8 mouse cellular contexts compared by ENCODE assay signal in genomic region chr14:55884166-55884565, GRCm38 (mm10). TPM values are rescaled to one million over a fixed set of nuclear protein-coding genes. Genes with fewer than 3 reads are reported as not detected.
DNase-seq lines count a peak whose midpoint lies in the region; ATAC-seq and TF ChIP-seq lines count a peak whose summit lies in the region.

Gene Cbln3, minus strand, starts transcription at chr14:55884392.

- in situ Hi-C loops in ES-E14 (cut with MboI; ENCODE audit: low sequenced_read_pairs in 2 of 2, unreplicated experiment in 2 of 2), result no loop called here

- H3K27ac ChIP-seq in ES-E14 (ENCODE audit: insufficient read depth, low read depth, low read length, poor library complexity, severe bottlenecking), result peak within 1 kb of the TSS; percentile 79
- H3K27ac ChIP-seq in embryonic facial prominence, embryonic 15.5 days (replicated peaks), result peak within 1 kb of the TSS; percentile 91

- peaks cover 14% of the 10 kb centered on the region; the same call in 1 of the 2 replicates for H3K36me3 ChIP-seq in ES-E14 (ENCODE audit: control insufficient read depth, insufficient read depth, low read length, poor library complexity, severe bottlenecking)
- peaks cover 28% of the 10 kb centered on the region for H3K36me3 ChIP-seq in embryonic facial prominence, embryonic 15.5 days

- no peaks in the 10 kb centered on the region for H3K9me3 ChIP-seq in ES-E14 (ENCODE audit: control insufficient read depth, insufficient read depth, low read depth, low read length)
- H3K9me3 ChIP-seq in embryonic facial prominence, embryonic 15.5 days (replicated peaks), result no peaks in the 10 kb centered on the region

- intact Hi-C loops in heart, postnatal 10 days (cut with DNase I), result no loop called here

- H3K4me1 ChIP-seq in ES-E14 (ENCODE audit: control insufficient read depth in 2 of 2, insufficient read depth in 2 of 2, low read length in 2 of 2, poor library complexity in 1 of 2), result peaks cover 3 to 38% of the 10 kb centered on the region in 2 experiments; a peak in 2 of 4 replicates
- peaks cover 33% of the 10 kb centered on the region for H3K4me1 ChIP-seq in embryonic facial prominence, embryonic 15.5 days

- DNase-seq in ES-E14 (ENCODE audit: low read depth, low spot score), result no peak
- peak; percentile 82 for DNase-seq in adrenal gland, adult 2 months
- peak; percentile 83 to 88 for DNase-seq in heart, postnatal 10 days
- peak; percentile 76 to 83 for DNase-seq in kidney, postnatal 4 days
- DNase-seq in layer of hippocampus, adult 9-11 months, result no peak
- DNase-seq in embryo, embryonic 10 days (ENCODE audit: low spot score), result no peak

- WGBS in embryonic facial prominence, embryonic 15.5 days, result 41% methylated on average over 4 of the region's 4 CpGs

- H3K4me2 ChIP-seq in embryonic facial prominence, embryonic 15.5 days (replicated peaks), result peak within 1 kb of the TSS; percentile 78

- no peaks in the 10 kb centered on the region for H3K27me3 ChIP-seq in embryonic facial prominence, embryonic 15.5 days

- H3K9ac ChIP-seq in ES-E14 (ENCODE audit: insufficient read depth, low read depth, low read length, poor library complexity, severe bottlenecking), result peak within 1 kb of the TSS; percentile 74
- H3K9ac ChIP-seq in embryonic facial prominence, embryonic 15.5 days, result peak within 1 kb of the TSS; percentile 70

- H3K4me3 ChIP-seq in ES-E14 (ENCODE audit: insufficient read depth in 1 of 2, low read depth in 1 of 2, low read length in 2 of 2, poor library complexity in 1 of 2, severe bottlenecking in 1 of 2), result peak within 1 kb of the TSS; percentile 92 to 94
- H3K4me3 ChIP-seq in embryonic facial prominence, embryonic 15.5 days (replicated peaks), result peak within 1 kb of the TSS; percentile 69

- ATAC-seq in embryonic facial prominence, embryonic 15.5 days (ENCODE audit: insufficient number of reproducible peaks, low FRiP score, low TSS enrichment, low read depth), result no peak
- ATAC-seq in megakaryocyte-erythroid progenitor cell, adult 5-6 weeks (replicated peaks; ENCODE audit: low FRiP score, low TSS enrichment, poor library complexity, severe bottlenecking), result peak; percentile 39

TF ChIP-seq in ES-E14, 5 proteins besides CTCF, POLR2A, EP300 and RAD21:
- TF ChIP-seq ZNF384 (IDR thresholded peaks at IDR 0.05; ENCODE audit: low read depth, low read length) (no peak), MAFK (IDR thresholded peaks at IDR 0.05; ENCODE audit: insufficient read depth, low read depth, low read length) (no peak), ZC3H11A (IDR thresholded peaks at IDR 0.05; ENCODE audit: borderline replicate concordance, low read depth, low read length) (no peak), CHD2 (IDR thresholded peaks at IDR 0.05; ENCODE audit: low read depth, low read length) (no peak), HCFC1 (IDR thresholded peaks at IDR 0.05; ENCODE audit: borderline replicate concordance, insufficient read depth, low read length) (no peak)

RNA-seq across cellular contexts. Expression of gene Cbln3, which starts in this region (rescaled TPM):
- total RNA-seq in ES-E14 (2012; rRNA removed), result 0.04 and 0.11 TPM in 2 replicates
- total RNA-seq in adrenal gland, adult 2 months (2021), result under 1 TPM in 1 of 2 experiments, not detected in 1; 0.20 TPM
- polyA plus RNA-seq in adrenal gland, adult 2 months (2012; rRNA removed), result 0.03 and 0.25 TPM in 2 replicates
- polyA plus RNA-seq in embryonic facial prominence, embryonic 15.5 days (2015; fragmentation: Nextera tagmentation; extraction: Ambion mirVana), result 0.33 and 0.35 TPM in 2 replicates
- total RNA-seq in heart, postnatal 10 days (2021), result under 1 TPM; 0.22 to 0.38 TPM
- total RNA-seq in megakaryocyte-erythroid progenitor cell, adult 5-6 weeks (2014; fragmentation: Nextera tagmentation), result not detected in 2 replicates
- not detected in 2 replicates for total RNA-seq in megakaryocyte-erythroid progenitor cell, adult 5-6 weeks (2017)

Comparison
In these comparisons a context has a peak if more than half of its experiments do, and no peak if none do; other contexts are left out.
1. Peak in DNase-seq in adrenal gland, adult 2 months; RNA of the gene not detected or under 1 TPM.
2. Peak in DNase-seq in heart, postnatal 10 days; RNA of the gene not detected or under 1 TPM.
3. Peak in ATAC-seq in megakaryocyte-erythroid progenitor cell, adult 5-6 weeks; RNA of the gene not detected or under 1 TPM.
4. DNase-seq: peak in kidney, postnatal 4 days (2 of 2); none in ES-E14 (single experiment), layer of hippocampus, adult 9-11 months (single experiment) and embryo, embryonic 10 days (single experiment).